Mouse (Mus musculus): Measurements from ENCODE around the gene Stum. TPM values are rescaled to one million over a fixed set of nuclear protein-coding genes. Genes with fewer than 3 reads are reported as not detected.
A peak's percentile ranks its signal among the peaks of the same experiment; 100 is the strongest.
"Not testable (repeated sequence)": the region's sequence is repeated elsewhere in the genome, so short reads cannot be mapped to it uniquely, and the experiment has no call there.

The Stum gene
- polyA plus RNA-seq, 1 experiment from 2014 or later = 0.07 TPM

GRCm38 (mm10) chr1:180391575-180391945, 91.7 kb downstream of the Stum start:
- Histone ChIP-seq H3K4me1 (ENCODE audit: insufficient read depth, low read depth, low read length) (peaks cover 26% of the 10 kb centered on the region; the same call in 1 of the 2 replicates), H3K9me3 (ENCODE audit: low read length) (no peaks in the 10 kb centered on the region), H3K27me3 (replicated peaks; ENCODE audit: insufficient read depth, low read length) (no peaks in the 10 kb centered on the region), H3K4me3 (ENCODE audit: low read depth, low read length) (no peak overlapping the region), H3K4me2 (replicated peaks; ENCODE audit: low read depth, low read length) (no peak overlapping the region), H3K9ac (replicated peaks; ENCODE audit: low read depth) (no peak overlapping the region), H3K27ac (ENCODE audit: low read length) (peak overlapping the region; percentile 44), H3K36me3 (ENCODE audit: insufficient read depth, low read length) (no peaks in the 10 kb centered on the region)
- no peak for DNase-seq (ENCODE audit: low spot score)
- no peak for TF ChIP-seq CTCF (IDR thresholded peaks at IDR 0.05)
- 91% methylated on average over 4 of the region's 4 CpGs for WGBS
- ATAC-seq = no peak

DNA sequence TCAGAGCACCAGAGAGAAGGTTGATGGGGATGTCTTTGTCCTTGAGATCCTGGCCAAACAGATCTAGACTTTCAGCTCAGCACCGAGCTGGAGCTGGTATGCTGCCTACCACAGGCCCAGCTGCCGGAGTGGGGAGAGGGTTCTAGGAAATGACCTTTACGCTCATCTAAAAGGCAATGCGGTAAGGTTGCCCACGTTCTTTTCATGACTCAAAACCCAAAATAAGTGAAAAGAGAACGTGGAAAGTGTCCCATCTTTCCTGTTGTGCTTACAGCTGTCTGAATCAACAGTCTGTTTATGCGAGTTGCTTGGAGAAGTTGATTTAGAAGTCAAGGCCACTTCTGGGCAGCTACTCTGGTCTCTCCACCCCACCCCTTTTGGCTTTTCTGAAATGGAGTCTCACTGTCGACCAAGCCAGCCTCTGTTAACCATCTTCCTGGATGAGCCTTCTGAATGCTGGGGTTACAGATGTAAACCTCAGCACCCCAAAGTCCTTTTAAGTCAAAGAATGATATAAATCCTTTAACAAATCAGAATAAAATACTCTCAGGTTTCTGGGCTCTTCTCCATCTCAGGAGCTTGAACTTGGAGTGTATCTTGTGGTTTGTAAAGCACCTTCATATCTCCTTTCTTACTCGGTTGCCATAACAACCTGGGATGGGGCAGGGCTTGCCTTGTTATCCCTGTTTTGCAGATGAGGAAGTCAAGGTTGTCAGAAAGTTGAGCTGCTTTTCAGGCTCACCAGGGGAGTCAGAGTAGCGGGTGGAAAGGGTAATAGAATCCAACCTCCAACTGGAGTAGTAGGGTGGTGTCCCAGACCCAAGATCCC, 92.3 kb downstream of the Stum start:
- Histone ChIP-seq H3K27me3 (replicated peaks; ENCODE audit: insufficient read depth, low read length) (no peaks in the 10 kb centered on the region), H3K27ac (ENCODE audit: low read length) (peak overlapping the region; percentile 44), H3K4me1 (ENCODE audit: insufficient read depth, low read depth, low read length) (peaks cover 26% of the 10 kb centered on the region; the same call in 1 of the 2 replicates), H3K9ac (replicated peaks; ENCODE audit: low read depth) (no peak overlapping the region), H3K9me3 (ENCODE audit: low read length) (no peaks in the 10 kb centered on the region), H3K4me2 (replicated peaks; ENCODE audit: low read depth, low read length) (no peak overlapping the region), H3K4me3 (ENCODE audit: low read depth, low read length) (no peak overlapping the region), H3K36me3 (ENCODE audit: insufficient read depth, low read length) (no peaks in the 10 kb centered on the region)
- DNase-seq (ENCODE audit: low spot score) = no peak
- WGBS = 48% methylated on average over 10 of the region's 10 CpGs
- TF ChIP-seq CTCF (IDR thresholded peaks at IDR 0.05) = no peak
- TF ChIP-seq EP300 (IDR thresholded peaks at IDR 0.05) = no peak
- ATAC-seq = no peak

DNA sequence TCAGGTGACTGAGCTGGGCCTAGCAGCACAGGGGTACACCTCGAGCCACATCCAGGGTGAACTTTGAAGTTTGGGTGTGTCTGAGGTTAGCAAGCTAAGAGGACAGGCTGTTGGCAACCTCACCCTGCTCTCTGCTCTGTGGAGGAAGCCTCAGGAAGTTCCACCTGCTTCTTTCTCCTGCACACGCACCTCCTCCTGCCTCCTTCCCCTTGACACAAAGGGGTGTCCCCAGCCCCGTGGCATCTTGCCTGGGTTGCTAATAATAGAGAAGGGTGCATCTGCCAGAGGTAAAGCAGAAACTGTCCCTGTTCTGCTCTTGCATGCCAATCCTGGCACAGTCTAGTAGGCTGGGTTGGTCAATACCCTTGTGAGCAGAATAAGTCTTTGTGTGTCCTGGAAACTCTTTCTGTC, 93.0 kb downstream of the Stum start:
- 41% methylated on average over 3 of the region's 3 CpGs for WGBS
- H3K36me3 ChIP-seq (ENCODE audit: insufficient read depth, low read length) = no peaks in the 10 kb centered on the region
- TF ChIP-seq CTCF (IDR thresholded peaks at IDR 0.05) (no peak), EP300 (IDR thresholded peaks at IDR 0.05) (no peak)
- H3K9ac ChIP-seq (replicated peaks; ENCODE audit: low read depth) = no peak overlapping the region
- peaks cover 26% of the 10 kb centered on the region; the same call in 1 of the 2 replicates for H3K4me1 ChIP-seq (ENCODE audit: insufficient read depth, low read depth, low read length)
- peak overlapping the region; percentile 44 for H3K27ac ChIP-seq (ENCODE audit: low read length)
- peak; percentile 57 for DNase-seq (ENCODE audit: low spot score)
- no peaks in the 10 kb centered on the region for H3K27me3 ChIP-seq (replicated peaks; ENCODE audit: insufficient read depth, low read length)
- H3K4me3 ChIP-seq (ENCODE audit: low read depth, low read length) = no peak overlapping the region
- no peak for ATAC-seq
- H3K9me3 ChIP-seq (ENCODE audit: low read length) = no peaks in the 10 kb centered on the region
- H3K4me2 ChIP-seq (replicated peaks; ENCODE audit: low read depth, low read length) = no peak overlapping the region

DNA sequence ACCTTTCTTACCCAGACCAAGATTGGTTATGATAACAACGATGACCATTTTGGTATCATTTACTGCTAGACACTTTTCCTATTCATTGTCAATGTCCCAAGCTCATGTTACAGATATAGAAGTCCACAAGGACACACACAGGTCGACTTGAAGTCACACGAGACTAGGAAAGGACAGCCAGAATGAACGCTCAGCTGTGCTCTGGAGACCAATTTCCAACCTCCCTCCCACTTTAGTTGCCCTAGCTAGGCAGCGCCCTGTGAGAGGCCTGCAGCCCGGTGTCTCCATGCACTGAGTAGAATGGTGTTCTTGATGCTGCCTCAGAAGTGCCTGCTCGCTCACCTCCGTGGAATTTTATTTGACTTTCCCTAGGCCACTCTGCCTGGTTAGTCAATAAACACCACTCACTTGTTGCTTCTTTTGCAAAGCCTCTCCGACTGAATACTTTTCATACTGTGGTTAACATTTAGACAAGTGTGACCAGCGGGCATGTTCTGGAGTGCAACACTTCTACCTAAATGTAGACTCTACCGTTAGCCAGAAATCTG, 94.0 kb downstream of the Stum start:
- not testable (repeated sequence) for H3K9ac ChIP-seq (replicated peaks; ENCODE audit: low read depth); H3K4me2 ChIP-seq (replicated peaks; ENCODE audit: low read depth, low read length); H3K27me3 ChIP-seq (replicated peaks; ENCODE audit: insufficient read depth, low read length); H3K4me3 ChIP-seq (ENCODE audit: low read depth, low read length); H3K36me3 ChIP-seq (ENCODE audit: insufficient read depth, low read length); H3K9me3 ChIP-seq (ENCODE audit: low read length)
- H3K4me1 ChIP-seq (ENCODE audit: insufficient read depth, low read depth, low read length) = peaks cover 29% of the 10 kb centered on the region; the same call in 1 of the 2 replicates
- peak overlapping the region; percentile 81 for H3K27ac ChIP-seq (ENCODE audit: low read length)
- 64% methylated on average over 11 of the region's 11 CpGs for WGBS
- ATAC-seq (peak; percentile 57), DNase-seq (ENCODE audit: low spot score) (peak; percentile 83)
- TF ChIP-seq EP300 (IDR thresholded peaks at IDR 0.05) = peak; percentile 83

DNA sequence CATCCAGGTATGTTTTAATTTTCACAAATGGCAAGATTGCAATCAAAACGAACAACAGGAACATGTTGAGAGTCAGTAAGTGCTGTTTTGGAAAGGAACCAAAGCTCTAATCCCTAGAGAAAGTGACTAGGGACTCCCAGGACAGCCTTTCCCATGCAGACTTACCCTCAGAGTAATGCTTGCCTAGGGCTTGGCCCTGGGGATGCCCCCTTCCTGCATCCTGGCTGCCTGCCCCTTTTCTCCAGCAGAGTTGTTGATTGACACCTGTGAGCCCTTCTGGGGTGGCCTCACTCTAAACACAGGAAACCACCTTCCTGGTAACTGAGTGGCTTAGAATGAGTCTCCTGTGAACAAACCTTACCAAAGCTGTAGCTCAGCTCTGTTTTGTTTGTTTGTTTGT, 94.8 kb downstream of the Stum start:
- no peak overlapping the region for H3K4me3 ChIP-seq (ENCODE audit: low read depth, low read length)
- H3K4me2 ChIP-seq (replicated peaks; ENCODE audit: low read depth, low read length) = no peak overlapping the region
- H3K27ac ChIP-seq (ENCODE audit: low read length) = peak overlapping the region; percentile 81
- WGBS = 17% methylated on average over 1 of the region's 1 CpGs
- H3K36me3 ChIP-seq (ENCODE audit: insufficient read depth, low read length) = no peaks in the 10 kb centered on the region
- TF ChIP-seq CTCF (IDR thresholded peaks at IDR 0.05) (no peak), EP300 (IDR thresholded peaks at IDR 0.05) (no peak)
- ATAC-seq (no peak), DNase-seq (ENCODE audit: low spot score) (peak; percentile 63)
- no peak overlapping the region for H3K9ac ChIP-seq (replicated peaks; ENCODE audit: low read depth)
- H3K4me1 ChIP-seq (ENCODE audit: insufficient read depth, low read depth, low read length) = peaks cover 29% of the 10 kb centered on the region; the same call in 1 of the 2 replicates
- H3K9me3 ChIP-seq (ENCODE audit: low read length) = no peaks in the 10 kb centered on the region
- no peaks in the 10 kb centered on the region for H3K27me3 ChIP-seq (replicated peaks; ENCODE audit: insufficient read depth, low read length)

DNA sequence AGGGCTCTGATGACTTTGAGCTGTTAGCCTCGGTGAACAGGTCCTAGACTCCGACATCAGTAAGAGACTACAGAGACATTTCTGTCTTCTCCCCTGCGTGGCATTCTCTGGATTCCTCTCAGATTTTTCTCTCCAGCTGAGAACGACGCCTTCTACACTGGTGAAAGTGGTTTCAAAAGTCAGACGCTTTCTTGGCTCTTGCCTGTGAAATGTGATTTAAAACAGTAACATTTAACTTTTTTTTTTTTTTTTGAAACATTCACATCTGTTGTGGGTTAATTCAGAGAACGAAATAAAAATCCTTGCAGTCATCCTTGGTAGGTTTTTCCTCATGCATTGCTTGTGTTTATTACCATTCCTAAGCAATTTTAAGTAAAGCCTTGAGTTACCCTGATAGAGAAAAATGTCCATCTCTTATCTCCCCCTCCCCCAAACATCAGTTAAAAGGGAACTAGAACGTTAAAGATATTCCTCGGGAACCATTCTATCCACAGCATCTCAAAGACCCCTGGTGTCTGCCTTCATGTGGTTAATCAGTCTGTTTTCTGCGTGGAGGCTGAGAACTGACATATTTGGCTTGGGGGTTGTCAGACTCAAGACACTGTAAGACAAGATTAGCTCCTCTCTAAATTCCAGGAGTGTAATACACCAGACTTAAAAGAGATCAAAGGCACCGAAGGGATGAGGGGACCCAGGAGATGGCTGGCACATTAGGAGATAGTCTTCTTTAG, 95.4 kb downstream of the Stum start:
- DNase-seq (ENCODE audit: low spot score) = no peak
- H3K9ac ChIP-seq (replicated peaks; ENCODE audit: low read depth) = no peak overlapping the region

More for the DNA sequence above, 95.4 kb downstream of the Stum start:
- WGBS = 10% methylated on average over 11 of the region's 11 CpGs
- H3K36me3 ChIP-seq (ENCODE audit: insufficient read depth, low read length) = no peaks in the 10 kb centered on the region
- no peak overlapping the region for H3K4me3 ChIP-seq (ENCODE audit: low read depth, low read length)
- H3K9me3 ChIP-seq (ENCODE audit: low read length) = no peaks in the 10 kb centered on the region
- peak overlapping the region; percentile 34 for H3K4me2 ChIP-seq (replicated peaks; ENCODE audit: low read depth, low read length)
- no peak for ATAC-seq
- no peaks in the 10 kb centered on the region for H3K27me3 ChIP-seq (replicated peaks; ENCODE audit: insufficient read depth, low read length)
- peak overlapping the region; percentile 81 for H3K27ac ChIP-seq (ENCODE audit: low read length)
- H3K4me1 ChIP-seq (ENCODE audit: insufficient read depth, low read depth, low read length) = peaks cover 29% of the 10 kb centered on the region; the same call in 1 of the 2 replicates
- TF ChIP-seq EP300 (IDR thresholded peaks at IDR 0.05) (no peak), CTCF (IDR thresholded peaks at IDR 0.05) (no peak)
